Comparison of ENCODE assay signal across 21 mouse cellular contexts in the genomic region with DNA sequence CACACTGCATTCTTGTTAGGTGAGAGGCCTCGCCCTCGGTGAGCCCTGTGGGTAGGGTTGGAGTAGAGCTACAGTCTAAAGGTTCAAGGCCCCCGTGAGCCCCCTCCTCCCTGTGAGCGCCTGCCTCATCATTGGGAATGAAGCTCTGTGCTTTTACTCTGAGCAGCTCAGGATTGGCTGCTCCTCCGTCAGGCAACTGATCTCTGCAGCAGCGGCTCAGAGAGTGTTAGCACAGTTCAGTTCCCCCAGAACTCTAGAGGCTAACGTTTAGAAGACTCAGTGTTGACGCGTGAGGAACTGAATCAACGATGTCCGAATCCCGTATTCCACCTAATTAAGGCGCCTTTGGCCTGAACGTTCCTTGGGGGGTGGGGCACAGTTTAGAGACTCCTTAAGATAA. TPM values are rescaled to one million over a fixed set of nuclear protein-coding genes. Genes with fewer than 3 reads are reported as not detected.
A peak's percentile ranks its signal among the peaks of the same experiment; 100 is the strongest.
DNase-seq lines count a peak whose midpoint lies in the region; ATAC-seq and TF ChIP-seq lines count a peak whose summit lies in the region.
"Had no signal": no experiment of that assay in that cellular context is flagged by ENCODE, and none has a peak within 500 bp of the region (broad histone marks: within the 10 kb centered on the region; RNA-seq: fewer than 3 reads in every experiment).

No protein-coding gene starts in this region.

- peak overlapping the region; percentile 16; the same call in 1 of the 2 replicates for H3K4me2 ChIP-seq in heart, embryonic 14.5 days (ENCODE audit: low read length)
- peak overlapping the region; percentile 10; the same call in 1 of the 2 replicates for H3K4me2 ChIP-seq in stomach, embryonic 14.5 days (replicated peaks; ENCODE audit: low read depth, low read length)
- no peak overlapping the region for H3K4me2 ChIP-seq in stomach, postnatal 0 days (replicated peaks; ENCODE audit: low read depth)
- H3K4me2 ChIP-seq in stomach, embryonic 15.5 days = no peak overlapping the region
- H3K4me2 ChIP-seq: forebrain, embryonic 13.5 days; hindbrain, embryonic 14.5 days; intestine, embryonic 15.5 days had no signal

- no peaks in the 10 kb centered on the region for H3K36me3 ChIP-seq in heart, embryonic 10.5 days
- H3K36me3 ChIP-seq in heart, embryonic 14.5 days (ENCODE audit: control insufficient read depth, insufficient read depth, low read length) = no peaks in the 10 kb centered on the region
- no peaks in the 10 kb centered on the region for H3K36me3 ChIP-seq in stomach, embryonic 14.5 days (ENCODE audit: control insufficient read depth, insufficient read depth, low read length)
- no peaks in the 10 kb centered on the region for H3K36me3 ChIP-seq in stomach, postnatal 0 days (ENCODE audit: control insufficient read depth, insufficient read depth, low read length)
- no peaks in the 10 kb centered on the region for H3K36me3 ChIP-seq in stomach, embryonic 15.5 days
- H3K36me3 ChIP-seq: embryonic facial prominence, embryonic 10.5 days; hindbrain, embryonic 10.5 days; intestine, embryonic 15.5 days had no signal

- no peak for TF ChIP-seq EP300 in stomach, postnatal 0 days (optimal IDR thresholded peaks at IDR 0.05)

- no peak overlapping the region; the same call in 1 of the 2 replicates for H3K27ac ChIP-seq in heart, embryonic 10.5 days
- no peak overlapping the region for H3K27ac ChIP-seq in heart, embryonic 14.5 days (replicated peaks in 1 of 2; ENCODE audit: control insufficient read depth in 1 of 2, insufficient read depth in 1 of 2, low read depth in 2 of 2, low read length in 2 of 2)
- H3K27ac ChIP-seq in stomach, embryonic 14.5 days (ENCODE audit: low read length) = no peak overlapping the region
- H3K27ac ChIP-seq in stomach, postnatal 0 days (replicated peaks) = no peak overlapping the region
- no peak overlapping the region for H3K27ac ChIP-seq in stomach, embryonic 15.5 days
- H3K27ac ChIP-seq: embryonic facial prominence, embryonic 10.5 days; forebrain, embryonic 13.5 days; gastrocnemius, adult 2 months; hindbrain, embryonic 10.5 days; hindbrain, embryonic 14.5 days; intestine, embryonic 15.5 days had no signal

- peaks cover 21% of the 10 kb centered on the region for H3K4me1 ChIP-seq in heart, embryonic 10.5 days
- peaks cover 21 to 29% of the 10 kb centered on the region in 2 experiments for H3K4me1 ChIP-seq in heart, embryonic 14.5 days (ENCODE audit: control insufficient read depth in 2 of 2, insufficient read depth in 2 of 2, low read length in 2 of 2)
- peaks cover 17% of the 10 kb centered on the region for H3K4me1 ChIP-seq in stomach, embryonic 14.5 days (ENCODE audit: control insufficient read depth, insufficient read depth, low read length)
- H3K4me1 ChIP-seq in stomach, postnatal 0 days (replicated peaks; ENCODE audit: control insufficient read depth, insufficient read depth) = peaks cover 9% of the 10 kb centered on the region
- H3K4me1 ChIP-seq in stomach, embryonic 15.5 days = peaks cover 11% of the 10 kb centered on the region

- no peaks in the 10 kb centered on the region for H3K27me3 ChIP-seq in heart, embryonic 10.5 days (ENCODE audit: insufficient read depth, poor library complexity, severe bottlenecking)
- no peaks in the 10 kb centered on the region for H3K27me3 ChIP-seq in heart, embryonic 14.5 days (ENCODE audit: control insufficient read depth, insufficient read depth, low read length)
- H3K27me3 ChIP-seq in stomach, embryonic 14.5 days (ENCODE audit: control insufficient read depth, insufficient read depth, low read length) = no peaks in the 10 kb centered on the region
- no peaks in the 10 kb centered on the region for H3K27me3 ChIP-seq in stomach, postnatal 0 days (ENCODE audit: control insufficient read depth, insufficient read depth, low read length)
- H3K27me3 ChIP-seq in stomach, embryonic 15.5 days (replicated peaks) = no peaks in the 10 kb centered on the region
- H3K27me3 ChIP-seq: intestine, embryonic 15.5 days had no signal

- no peak for ATAC-seq in heart, embryonic 14.5 days (ENCODE audit: insufficient number of reproducible peaks, insufficient read depth, low FRiP score, low read depth)
- no peak for ATAC-seq in stomach, embryonic 14.5 days (ENCODE audit: insufficient number of reproducible peaks, insufficient read depth, low FRiP score, low read depth)
- ATAC-seq in stomach, postnatal 0 days (ENCODE audit: low FRiP score, low TSS enrichment) = no peak
- peak; percentile 27; the same call in 1 of the 2 replicates for ATAC-seq in stomach, embryonic 15.5 days (ENCODE audit: insufficient read depth, low FRiP score, low read depth)
- ATAC-seq: forebrain, embryonic 13.5 days; forebrain, postnatal 0 days; intestine, embryonic 15.5 days had no signal

- WGBS in heart, embryonic 10.5 days = 50% methylated on average over 14 of the region's 14 CpGs
- WGBS in heart, embryonic 14.5 days = 31% methylated on average over 14 of the region's 14 CpGs
- WGBS in stomach, embryonic 14.5 days = 42% methylated on average over 14 of the region's 14 CpGs
- 49% methylated on average over 14 of the region's 14 CpGs for WGBS in stomach, postnatal 0 days
- 45% methylated on average over 14 of the region's 14 CpGs for WGBS in stomach, embryonic 15.5 days

- DNase-seq in heart, embryonic 10.5 days (ENCODE audit: low spot score) = no peak
- DNase-seq in heart, postnatal 14 days = no peak
- DNase-seq in heart, adult 9 months (ENCODE audit: low spot score in 2 of 2) = no peak
- DNase-seq in stomach, postnatal 0 days (ENCODE audit: low spot score) = no peak
- no peak for DNase-seq in ovary, adult 18-20 months (ENCODE audit: low spot score)
- DNase-seq: adrenal gland, adult 2 months; adrenal gland, postnatal 36 days; cerebellum, adult 2 months; forebrain, postnatal 0 days; gastrocnemius, adult 2 months; gastrocnemius, postnatal 25 days had no signal

- intact Hi-C loops in heart, postnatal 14 days (cut with DNase I) = no loop called here

- no peaks in the 10 kb centered on the region for H3K9me3 ChIP-seq in heart, embryonic 10.5 days
- H3K9me3 ChIP-seq in heart, embryonic 14.5 days (ENCODE audit: control insufficient read depth, low read length) = no peaks in the 10 kb centered on the region
- H3K9me3 ChIP-seq in stomach, embryonic 14.5 days (ENCODE audit: control insufficient read depth, low read depth, low read length) = no peaks in the 10 kb centered on the region
- H3K9me3 ChIP-seq in stomach, postnatal 0 days (ENCODE audit: control insufficient read depth, low read length) = no peaks in the 10 kb centered on the region
- no peaks in the 10 kb centered on the region for H3K9me3 ChIP-seq in stomach, embryonic 15.5 days
- H3K9me3 ChIP-seq: embryonic facial prominence, embryonic 10.5 days; forebrain, embryonic 13.5 days; hindbrain, embryonic 10.5 days; intestine, embryonic 15.5 days had no signal

- H3K9ac ChIP-seq in heart, embryonic 14.5 days (ENCODE audit: low read length) = no peak overlapping the region
- no peak overlapping the region for H3K9ac ChIP-seq in stomach, embryonic 14.5 days (replicated peaks; ENCODE audit: low read depth, low read length)
- H3K9ac ChIP-seq in stomach, postnatal 0 days (ENCODE audit: low read length) = no peak overlapping the region
- no peak overlapping the region for H3K9ac ChIP-seq in stomach, embryonic 15.5 days
- H3K9ac ChIP-seq: forebrain, embryonic 13.5 days; forebrain, postnatal 0 days; hindbrain, embryonic 14.5 days; intestine, embryonic 15.5 days had no signal

- H3K4me3 ChIP-seq in heart, embryonic 10.5 days = peak overlapping the region; percentile 22; the same call in 1 of the 2 replicates
- H3K4me3 ChIP-seq in heart, embryonic 14.5 days (ENCODE audit: control insufficient read depth in 1 of 2, insufficient read depth in 1 of 2, low read depth in 1 of 2, low read length in 2 of 2) = no peak overlapping the region
- no peak overlapping the region for H3K4me3 ChIP-seq in stomach, embryonic 14.5 days (ENCODE audit: low read depth, low read length)
- H3K4me3 ChIP-seq in stomach, postnatal 0 days (ENCODE audit: low read depth, low read length) = no peak overlapping the region
- H3K4me3 ChIP-seq in stomach, embryonic 15.5 days (replicated peaks) = no peak overlapping the region
- H3K4me3 ChIP-seq: embryonic facial prominence, embryonic 10.5 days; forebrain, embryonic 13.5 days; gastrocnemius, adult 2 months; hindbrain, embryonic 10.5 days; intestine, embryonic 15.5 days had no signal

- no peak for TF ChIP-seq CTCF in stomach, postnatal 0 days (IDR thresholded peaks at IDR 0.05; ENCODE audit: low read depth)

RNA-seq across cellular contexts. Expression of gene Ttc30b, which starts 17.3 kb away (rescaled TPM):
- polyA plus RNA-seq in heart, embryonic 10.5 days (2016; fragmentation: Nextera tagmentation; extraction: Ambion mirVana) = 6.1 and 8.1 TPM in 2 replicates
- 10 to 100 TPM; 11.0 to 13.7 TPM for total RNA-seq in heart, postnatal 14 days (2021)
- polyA plus RNA-seq in heart, embryonic 14.5 days (2014; fragmentation: Nextera tagmentation; extraction: Ambion mirVana) = 11.7 and 12.8 TPM in 2 replicates
- 13.5 and 15.2 TPM in 2 replicates for polyA plus RNA-seq in stomach, embryonic 14.5 days (2014; fragmentation: Nextera tagmentation; extraction: Ambion mirVana)
- polyA plus RNA-seq in stomach, postnatal 0 days (2015; fragmentation: Nextera tagmentation; extraction: Ambion mirVana) = 10.3 and 10.6 TPM in 2 replicates
- polyA plus RNA-seq in stomach, embryonic 15.5 days (2015; fragmentation: Nextera tagmentation; extraction: Ambion mirVana) = 9.5 and 10.7 TPM in 2 replicates
- total RNA-seq: MEL had no signal

RNA-seq across cellular contexts. Expression of gene Ttc30a2, which starts 22.3 kb away (rescaled TPM):
- polyA plus RNA-seq in heart, embryonic 10.5 days (2016; fragmentation: Nextera tagmentation; extraction: Ambion mirVana) = 0.60 and 0.64 TPM in 2 replicates
- total RNA-seq in heart, postnatal 14 days (2021) = 1 to 10 TPM; 1.1 TPM
- 1.1 and 1.9 TPM in 2 replicates for polyA plus RNA-seq in heart, embryonic 14.5 days (2014; fragmentation: Nextera tagmentation; extraction: Ambion mirVana)
- 0.42 and 0.63 TPM in 2 replicates for polyA plus RNA-seq in stomach, embryonic 14.5 days (2014; fragmentation: Nextera tagmentation; extraction: Ambion mirVana)
- polyA plus RNA-seq in stomach, postnatal 0 days (2015; fragmentation: Nextera tagmentation; extraction: Ambion mirVana) = 0.17 and 0.27 TPM in 2 replicates
- polyA plus RNA-seq in stomach, embryonic 15.5 days (2015; fragmentation: Nextera tagmentation; extraction: Ambion mirVana) = 0.19 and 0.37 TPM in 2 replicates
- total RNA-seq: granulocyte monocyte progenitor cell, adult 5-6 weeks; MEL had no signal

RNA-seq across cellular contexts. Expression of gene Ttc30a1, which starts 26.1 kb away (rescaled TPM):
- polyA plus RNA-seq in heart, embryonic 10.5 days (2016; fragmentation: Nextera tagmentation; extraction: Ambion mirVana) = 7.0 and 7.4 TPM in 2 replicates
- 1 to 10 TPM; 1.9 to 2.4 TPM for total RNA-seq in heart, postnatal 14 days (2021)
- 5.8 and 6.5 TPM in 2 replicates for polyA plus RNA-seq in heart, embryonic 14.5 days (2014; fragmentation: Nextera tagmentation; extraction: Ambion mirVana)
- 7.8 and 8.2 TPM in 2 replicates for polyA plus RNA-seq in stomach, embryonic 14.5 days (2014; fragmentation: Nextera tagmentation; extraction: Ambion mirVana)
- 3.3 and 3.8 TPM in 2 replicates for polyA plus RNA-seq in stomach, postnatal 0 days (2015; fragmentation: Nextera tagmentation; extraction: Ambion mirVana)
- polyA plus RNA-seq in stomach, embryonic 15.5 days (2015; fragmentation: Nextera tagmentation; extraction: Ambion mirVana) = 6.1 and 7.2 TPM in 2 replicates
- total RNA-seq: MEL had no signal

Comparison
In these comparisons a context has a peak if more than half of its experiments do, and no peak if none do; other contexts are left out.
1. H3K4me2 ChIP-seq: peak in heart, embryonic 14.5 days (single experiment) and stomach, embryonic 14.5 days (single experiment); none in stomach, postnatal 0 days (single experiment) and stomach, embryonic 15.5 days (single experiment).